Mouse (Mus musculus) cerebellum, postnatal 4 days (tissue): ENCODE results near the gene Slc51a.
"Not testable (repeated sequence)": the region's sequence is repeated elsewhere in the genome, so short reads cannot be mapped to it uniquely, and the experiment has no call there.

ENCODE experiments used
- DNase-seq, 2 experiments: peaks; one replicate each; pipeline ENCODE4 v3.0.0; 2022; ENCODE audit warnings: low spot score in 2 of 2, mixed read lengths in 1 of 2

Slc51a gene

GRCm38 (mm10) chr16:32509066-32509942 is 21.6 kb upstream of the Slc51a start:
- peak in 1 of 2 experiments; percentile 73 for DNase-seq

- no peak for DNase-seq
Measured at GRCm38 (mm10) chr16:32508506-32509065, 20.9 kb upstream of the Slc51a start.

GRCm38 (mm10) chr16:32508035-32508434 is 20.4 kb upstream of the Slc51a start:
- DNase-seq, result no peak

GRCm38 (mm10) chr16:32507407-32507806 is 19.7 kb upstream of the Slc51a start:
- peak in 1 of 2 experiments; percentile 71 for DNase-seq

- DNase-seq, result no peak
Measured at GRCm38 (mm10) chr16:32506868-32507267, 19.2 kb upstream of the Slc51a start.

- DNase-seq, result no peak
Measured at GRCm38 (mm10) chr16:32506298-32506697, 18.6 kb upstream of the Slc51a start.

GRCm38 (mm10) chr16:32503633-32504032 is 16.0 kb upstream of the Slc51a start:
- DNase-seq, result no peak

GRCm38 (mm10) chr16:32502621-32503335 is 15.1 kb upstream of the Slc51a start:
- no peak for DNase-seq

GRCm38 (mm10) chr16:32501459-32501858 is 13.8 kb upstream of the Slc51a start:
- no peak for DNase-seq

GRCm38 (mm10) chr16:32499430-32500037 is 11.9 kb upstream of the Slc51a start:
- DNase-seq, result peak; percentile 84 to 93

- DNase-seq, result no peak
Measured at GRCm38 (mm10) chr16:32498996-32499395, 11.3 kb upstream of the Slc51a start.

- no peak for DNase-seq
Measured at GRCm38 (mm10) chr16:32495965-32496364, 8.3 kb upstream of the Slc51a start, which contains the start of gene Zdhhc19. Gene Zdhhc19 (plus strand): TSS chr16:32496265.

- DNase-seq, result not testable (repeated sequence)
Measured at GRCm38 (mm10) chr16:32494371-32494770, 6.7 kb upstream of the Slc51a start.

- no peak for DNase-seq
Measured at GRCm38 (mm10) chr16:32488939-32489338, 1.3 kb upstream of the Slc51a start.

GRCm38 (mm10) chr16:32486046-32486445 is 1.6 kb downstream of the Slc51a start:
- no peak for DNase-seq

- no peak for DNase-seq
Measured at GRCm38 (mm10) chr16:32485209-32485608, 2.5 kb downstream of the Slc51a start.

GRCm38 (mm10) chr16:32484431-32484871 is 3.2 kb downstream of the Slc51a start:
- DNase-seq, result no peak

- DNase-seq, result no peak
Measured at GRCm38 (mm10) chr16:32479415-32479814, 8.3 kb downstream of the Slc51a start.

- no peak for DNase-seq
Measured at GRCm38 (mm10) chr16:32477315-32477714, 10.4 kb downstream of the Slc51a start.

- no peak for DNase-seq
Measured at GRCm38 (mm10) chr16:32472276-32473015, 15.2 kb downstream of the Slc51a start.
